ENCODE assay signal across 9 mouse cellular contexts in the genomic region with DNA sequence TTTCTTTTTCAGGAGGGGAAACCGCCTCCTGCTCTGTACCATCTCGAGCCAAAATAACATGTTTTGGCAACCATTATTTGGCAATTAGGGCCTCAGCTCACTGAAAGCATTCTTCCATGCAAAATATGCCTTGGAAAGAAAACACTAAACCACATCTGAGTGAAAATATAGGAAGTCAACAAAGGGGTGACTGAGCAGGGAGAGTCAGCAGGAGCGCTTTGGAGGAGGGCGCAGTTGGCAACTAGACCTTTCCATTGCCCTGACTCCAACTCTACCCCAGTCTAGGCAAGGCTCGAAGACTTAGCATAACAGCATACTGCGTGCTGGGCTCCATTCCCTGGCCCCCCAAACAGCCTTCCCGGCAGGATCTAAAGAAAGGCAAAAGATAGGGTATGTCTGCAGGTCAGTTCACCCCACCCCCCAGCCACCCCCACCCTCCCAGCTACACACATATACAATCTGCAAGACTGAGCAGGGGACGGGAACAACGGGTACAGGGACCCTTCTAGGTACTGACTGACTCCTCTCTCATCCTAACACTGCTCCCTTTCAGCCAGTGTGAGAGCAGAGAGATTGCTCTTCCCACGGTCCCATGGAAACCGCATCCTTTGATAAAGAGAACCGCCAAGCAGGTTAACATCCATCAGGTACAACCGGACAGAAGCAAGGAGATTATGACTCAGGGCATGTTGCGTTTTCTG.
DNase-seq lines count a peak whose midpoint lies in the region; ATAC-seq and TF ChIP-seq lines count a peak whose summit lies in the region.
"Had no signal": no experiment of that assay in that cellular context is flagged by ENCODE, and none has a peak within 500 bp of the region (broad histone marks: within the 10 kb centered on the region; RNA-seq: fewer than 3 reads in every experiment).

No protein-coding gene starts in this region.

- no peak overlapping the region; the same call in 1 of the 2 replicates for H3K9ac ChIP-seq in heart, embryonic 15.5 days
- no peak overlapping the region for H3K9ac ChIP-seq in heart, adult 2 months (ENCODE audit: low read depth, low read length)
- H3K9ac ChIP-seq in hindbrain, embryonic 16.5 days (ENCODE audit: low read depth, low read length), result no peak overlapping the region; the same call in 1 of the 2 replicates
- no peak overlapping the region for H3K9ac ChIP-seq in midbrain, embryonic 16.5 days (ENCODE audit: low read depth, low read length)
- H3K9ac ChIP-seq: liver, embryonic 15.5 days had no signal

- ATAC-seq in heart, embryonic 15.5 days (replicated peaks; ENCODE audit: insufficient number of reproducible peaks, insufficient read depth, low FRiP score, low read depth), result no peak
- ATAC-seq in hindbrain, embryonic 16.5 days, result peak; percentile 62
- ATAC-seq in midbrain, embryonic 16.5 days, result peak; percentile 63; the same call in 1 of the 2 replicates

- WGBS in heart, embryonic 15.5 days, result 78% methylated on average over 14 of the region's 14 CpGs
- 85% methylated on average over 14 of the region's 14 CpGs for WGBS in heart, adult 2 months
- WGBS in embryonic facial prominence, embryonic 10.5 days, result 73% methylated on average over 14 of the region's 14 CpGs
- WGBS in hindbrain, embryonic 16.5 days, result 51% methylated on average over 14 of the region's 14 CpGs
- WGBS in midbrain, embryonic 16.5 days, result 58% methylated on average over 14 of the region's 14 CpGs
- 29% methylated on average over 14 of the region's 14 CpGs for WGBS in cerebellum, adult 2 months

- H3K79me2 ChIP-seq in heart, adult 2 months (replicated peaks; ENCODE audit: control insufficient read depth, insufficient read depth, low read length), result no peaks in the 10 kb centered on the region

- H3K27ac ChIP-seq in heart, embryonic 15.5 days, result peak overlapping the region; percentile 79; the same call in 1 of the 2 replicates
- no peak overlapping the region for H3K27ac ChIP-seq in heart, adult 2 months
- H3K27ac ChIP-seq in embryonic facial prominence, embryonic 10.5 days (replicated peaks), result peak overlapping the region; percentile 89
- H3K27ac ChIP-seq in hindbrain, embryonic 16.5 days (ENCODE audit: low read depth, low read length), result peak overlapping the region; percentile 56
- H3K27ac ChIP-seq in midbrain, embryonic 16.5 days (ENCODE audit: low read length), result peak overlapping the region; percentile 86
- no peak overlapping the region for H3K27ac ChIP-seq in cerebellum, adult 2 months (ENCODE audit: insufficient read depth, low read length)
- H3K27ac ChIP-seq: liver, embryonic 15.5 days had no signal

- intact Hi-C loops in heart, adult 2 months (cut with DNase I), result no loop called here

- peak overlapping the region; percentile 86 for H3K4me2 ChIP-seq in heart, embryonic 15.5 days
- peak overlapping the region; percentile 73 for H3K4me2 ChIP-seq in hindbrain, embryonic 16.5 days (ENCODE audit: low read length)
- peak overlapping the region; percentile 73 for H3K4me2 ChIP-seq in midbrain, embryonic 16.5 days (ENCODE audit: low read length)

- no peaks in the 10 kb centered on the region for H3K36me3 ChIP-seq in heart, embryonic 15.5 days
- no peaks in the 10 kb centered on the region for H3K36me3 ChIP-seq in heart, adult 2 months (ENCODE audit: control insufficient read depth, insufficient read depth, low read length)
- no peaks in the 10 kb centered on the region for H3K36me3 ChIP-seq in embryonic facial prominence, embryonic 10.5 days (replicated peaks)
- H3K36me3 ChIP-seq in hindbrain, embryonic 16.5 days (ENCODE audit: control insufficient read depth, insufficient read depth, low read length), result no peaks in the 10 kb centered on the region
- H3K36me3 ChIP-seq in midbrain, embryonic 16.5 days (ENCODE audit: control insufficient read depth, insufficient read depth, low read length), result no peaks in the 10 kb centered on the region
- H3K36me3 ChIP-seq: liver, embryonic 15.5 days had no signal

- H3K9me3 ChIP-seq in heart, embryonic 15.5 days (replicated peaks), result no peaks in the 10 kb centered on the region
- no peaks in the 10 kb centered on the region for H3K9me3 ChIP-seq in embryonic facial prominence, embryonic 10.5 days
- H3K9me3 ChIP-seq in hindbrain, embryonic 16.5 days (ENCODE audit: control insufficient read depth, low read length), result no peaks in the 10 kb centered on the region
- H3K9me3 ChIP-seq in midbrain, embryonic 16.5 days (replicated peaks; ENCODE audit: control insufficient read depth, low read length, poor library complexity, severe bottlenecking), result no peaks in the 10 kb centered on the region
- H3K9me3 ChIP-seq: liver, embryonic 15.5 days had no signal

- H3K27me3 ChIP-seq in heart, embryonic 15.5 days, result no peaks in the 10 kb centered on the region
- no peaks in the 10 kb centered on the region for H3K27me3 ChIP-seq in heart, adult 2 months (ENCODE audit: control insufficient read depth, insufficient read depth, low read length)
- peaks cover 17% of the 10 kb centered on the region; the same call in 1 of the 2 replicates for H3K27me3 ChIP-seq in embryonic facial prominence, embryonic 10.5 days (replicated peaks; ENCODE audit: low read depth, poor library complexity, severe bottlenecking)
- H3K27me3 ChIP-seq in hindbrain, embryonic 16.5 days (replicated peaks; ENCODE audit: control insufficient read depth, insufficient read depth, low read length), result no peaks in the 10 kb centered on the region
- H3K27me3 ChIP-seq in midbrain, embryonic 16.5 days (ENCODE audit: control insufficient read depth, insufficient read depth, low read depth, low read length), result no peaks in the 10 kb centered on the region
- no peaks in the 10 kb centered on the region for H3K27me3 ChIP-seq in cerebellum, adult 2 months (ENCODE audit: control insufficient read depth, insufficient read depth, low read length)

- TF ChIP-seq EP300 in heart, adult 2 months (IDR thresholded peaks at IDR 0.05; ENCODE audit: insufficient read depth, low read depth, low read length), result no peak

- no peak for TF ChIP-seq POLR2A in heart, adult 2 months (IDR thresholded peaks at IDR 0.05; ENCODE audit: insufficient read depth, low read depth, low read length)
- no peak for TF ChIP-seq POLR2A in cerebellum, adult 2 months (IDR thresholded peaks at IDR 0.05; ENCODE audit: borderline replicate concordance, insufficient read depth, low read length)

- no peak for TF ChIP-seq CTCF in heart, adult 2 months (IDR thresholded peaks at IDR 0.05)
- no peak for TF ChIP-seq CTCF in cerebellum, adult 2 months (IDR thresholded peaks at IDR 0.05; ENCODE audit: borderline replicate concordance, insufficient read depth, low read depth, low read length)

- H3K4me3 ChIP-seq in heart, embryonic 15.5 days, result peak overlapping the region; percentile 53
- H3K4me3 ChIP-seq in heart, adult 2 months, result no peak overlapping the region
- peak overlapping the region; percentile 59 for H3K4me3 ChIP-seq in embryonic facial prominence, embryonic 10.5 days
- H3K4me3 ChIP-seq in hindbrain, embryonic 16.5 days (ENCODE audit: low read length), result no peak overlapping the region
- H3K4me3 ChIP-seq in midbrain, embryonic 16.5 days (ENCODE audit: low read depth, low read length), result no peak overlapping the region; the same call in 1 of the 2 replicates
- H3K4me3 ChIP-seq in cerebellum, adult 2 months (replicated peaks; ENCODE audit: insufficient read depth, low read depth, low read length), result no peak overlapping the region

- peaks cover 15% of the 10 kb centered on the region for H3K4me1 ChIP-seq in heart, embryonic 15.5 days (replicated peaks)
- H3K4me1 ChIP-seq in heart, adult 2 months (ENCODE audit: control insufficient read depth, insufficient read depth, low read length), result no peaks in the 10 kb centered on the region
- peaks cover 31% of the 10 kb centered on the region for H3K4me1 ChIP-seq in embryonic facial prominence, embryonic 10.5 days
- H3K4me1 ChIP-seq in hindbrain, embryonic 16.5 days (ENCODE audit: control insufficient read depth, insufficient read depth, low read depth, low read length), result peaks cover 19% of the 10 kb centered on the region
- peaks cover 18% of the 10 kb centered on the region for H3K4me1 ChIP-seq in midbrain, embryonic 16.5 days (ENCODE audit: control insufficient read depth, insufficient read depth, low read length)
- 0 out of 2 replicates have a peak, but pooled peaks cover 5% of the 10 kb centered on the region for H3K4me1 ChIP-seq in cerebellum, adult 2 months (ENCODE audit: control insufficient read depth, insufficient read depth, low read length)
- H3K4me1 ChIP-seq: liver, embryonic 15.5 days had no signal

- no peak for DNase-seq in heart, adult 2 months
- no peak for DNase-seq in embryonic facial prominence, embryonic 10.5 days (ENCODE audit: low spot score)
- DNase-seq in adrenal gland, adult 2 months, result no peak
- DNase-seq in cerebellum, adult 2 months, result no peak
- DNase-seq in layer of hippocampus, postnatal 36 days, result no peak

Comparison
In these comparisons a context has a peak if more than half of its experiments do, and no peak if none do; other contexts are left out.
1. H3K27ac ChIP-seq: peak in heart, embryonic 15.5 days (single experiment), embryonic facial prominence, embryonic 10.5 days (single experiment), hindbrain, embryonic 16.5 days (single experiment) and midbrain, embryonic 16.5 days (single experiment); none in heart, adult 2 months (single experiment) and cerebellum, adult 2 months (single experiment).
2. H3K4me3 ChIP-seq: peak in heart, embryonic 15.5 days (single experiment) and embryonic facial prominence, embryonic 10.5 days (single experiment); none in heart, adult 2 months (single experiment), hindbrain, embryonic 16.5 days (single experiment), midbrain, embryonic 16.5 days (single experiment) and cerebellum, adult 2 months (single experiment).
3. Peak in every context shown above with its lines, with median percentiles within 50 percentile points of each other: H3K4me2 ChIP-seq.